Mouse (Mus musculus) liver, embryonic 12.5 days (tissue): ENCODE data around the gene Abat. TPM values are rescaled to one million over a fixed set of nuclear protein-coding genes. Genes with fewer than 3 reads are reported as not detected.

ENCODE experiments used
- ATAC-seq: fragments of 200-750 bp; cut with Nextera tagmentation; 2 replicates; pipeline ENCODE4 v1.8.0; 2017; ENCODE audit warnings: moderate number of reproducible peaks, mild to moderate bottlenecking, moderate library complexity
- H3K27ac ChIP-seq: fragments of 300-500 bp; sonication (generic); 2 replicates; pipeline ENCODE4 v1.5.1; 2016; ENCODE audit warnings: mild to moderate bottlenecking
- H3K27me3 ChIP-seq: fragments of 300-500 bp; sonication (generic); replicated peaks from 2 replicates; pipeline ENCODE4 v1.6.1; 2016; ENCODE audit warnings: mild to moderate bottlenecking, moderate library complexity
- H3K36me3 ChIP-seq: fragments of 300-500 bp; sonication (generic); 2 replicates; pipeline ENCODE4 v1.6.1; 2016; ENCODE audit warnings: mild to moderate bottlenecking, moderate library complexity
- H3K4me1 ChIP-seq: fragments of 300-500 bp; sonication (generic); 2 replicates; pipeline ENCODE4 v1.6.1; 2016
- H3K4me2 ChIP-seq: fragments of 300-500 bp; sonication (generic); 2 replicates; pipeline ENCODE4 v1.6.1; 2016; ENCODE audit warnings: mild to moderate bottlenecking, moderate library complexity
- H3K4me3 ChIP-seq: fragments of 300-500 bp; sonication (generic); 2 replicates; pipeline ENCODE4 v1.5.1; 2016; ENCODE audit warnings: mild to moderate bottlenecking, moderate library complexity
- H3K9ac ChIP-seq: fragments of 300-500 bp; sonication (generic); 2 replicates; pipeline ENCODE4 v1.6.1; 2016; ENCODE audit warnings: mild to moderate bottlenecking, moderate library complexity
- H3K9me3 ChIP-seq: fragments of 300-500 bp; sonication (generic); replicated peaks from 2 replicates; pipeline ENCODE4 v1.6.1; 2016; ENCODE audit warnings: mild to moderate bottlenecking, moderate library complexity
- WGBS: fragments of 180-500 bp; shearing (Covaris S2); methylation state at CpG from one replicate; pipeline ENCODE4 v1.1.7; 2016; ENCODE audit not compliant: insufficient replicate concordance; 5-methylcytosine and 5-hydroxymethylcytosine counted together
- polyA plus RNA-seq: library from polyadenylated mRNA; unstranded; fragments of >200 nt; fragmentation: Nextera tagmentation; extraction: Ambion mirVana; gene quantifications from 2 replicates; pipeline ENCODE4 v1.2.1, GENCODE M21; 2016

The Abat gene
- polyA plus RNA-seq, 1 experiment from 2014 or later, result 19.6 TPM

DNA sequence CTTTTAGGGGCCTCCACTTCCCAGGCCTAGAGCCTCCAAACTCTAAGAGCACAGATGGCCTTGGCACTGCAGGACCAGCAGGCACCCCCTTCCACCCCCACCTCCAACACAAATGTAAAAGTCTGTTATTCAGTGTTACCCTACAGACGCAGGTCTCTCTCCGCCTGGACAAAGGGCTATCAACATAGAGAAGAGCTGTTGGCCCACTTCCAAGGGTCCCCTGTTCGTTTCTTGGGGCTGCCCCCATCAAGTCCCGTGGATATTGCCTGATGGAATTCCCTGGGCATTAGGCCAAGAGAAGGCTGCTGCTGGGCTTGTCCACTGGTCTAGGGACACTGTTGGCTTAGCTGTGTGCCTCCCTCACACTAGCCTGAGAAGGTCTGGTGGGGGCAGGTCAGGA is 951 bp downstream of the Abat start:
- peaks cover 18% of the 10 kb centered on the region for H3K4me1 ChIP-seq
- no peak for ATAC-seq
- H3K4me2 ChIP-seq, result peak overlapping the region; percentile 61
- peak overlapping the region; percentile 51 for H3K4me3 ChIP-seq
- H3K36me3 ChIP-seq, result peaks cover 3% of the 10 kb centered on the region; the same call in 1 of the 2 replicates
- H3K27ac ChIP-seq, result no peak overlapping the region
- peaks cover 39% of the 10 kb centered on the region for H3K27me3 ChIP-seq
- H3K9ac ChIP-seq, result no peak overlapping the region
- no peaks in the 10 kb centered on the region for H3K9me3 ChIP-seq
- WGBS, result 43% methylated on average over 4 of the region's 4 CpGs

DNA sequence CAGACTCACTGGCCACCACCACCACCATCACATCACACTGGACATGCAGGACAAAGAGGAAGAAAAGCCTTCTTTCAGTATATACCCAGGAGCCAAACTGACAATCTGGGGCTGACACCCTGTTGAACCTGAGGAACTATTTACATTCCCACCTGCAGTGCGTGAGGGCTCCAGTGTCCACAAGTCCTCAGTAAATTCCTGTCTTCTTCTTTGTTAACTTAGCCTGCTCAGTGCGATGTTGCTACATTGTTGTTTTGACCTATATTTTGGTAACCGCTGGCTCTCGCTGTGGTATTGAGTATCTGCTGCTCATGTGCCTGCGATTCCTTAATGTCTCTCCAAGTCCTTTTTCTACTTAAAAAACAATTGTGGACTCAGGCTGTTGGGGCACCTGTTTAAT is 7.3 kb downstream of the Abat start:
- 73% methylated on average over 5 of the region's 5 CpGs for WGBS
- Histone ChIP-seq H3K9ac (no peak overlapping the region), H3K9me3 (no peaks in the 10 kb centered on the region), H3K4me1 (peaks cover 6% of the 10 kb centered on the region; the same call in 1 of the 2 replicates), H3K36me3 (peaks cover 3% of the 10 kb centered on the region; the same call in 1 of the 2 replicates), H3K27ac (no peak overlapping the region), H3K4me3 (no peak overlapping the region), H3K27me3 (no peaks in the 10 kb centered on the region; the same call in 1 of the 2 replicates), H3K4me2 (no peak overlapping the region)
- no peak for ATAC-seq

GRCm38 (mm10) chr16:8521322-8521721 is 8.1 kb downstream of the Abat start:
- no peak overlapping the region for H3K4me3 ChIP-seq
- H3K9ac ChIP-seq, result no peak overlapping the region
- H3K36me3 ChIP-seq, result peaks cover 3% of the 10 kb centered on the region; the same call in 1 of the 2 replicates
- no peak overlapping the region for H3K4me2 ChIP-seq
- 36% methylated on average over 4 of the region's 4 CpGs for WGBS
- H3K27me3 ChIP-seq, result no peaks in the 10 kb centered on the region; the same call in 1 of the 2 replicates
- no peak overlapping the region for H3K27ac ChIP-seq
- peaks cover 6% of the 10 kb centered on the region for H3K4me1 ChIP-seq
- ATAC-seq, result no peak
- H3K9me3 ChIP-seq, result no peaks in the 10 kb centered on the region

DNA sequence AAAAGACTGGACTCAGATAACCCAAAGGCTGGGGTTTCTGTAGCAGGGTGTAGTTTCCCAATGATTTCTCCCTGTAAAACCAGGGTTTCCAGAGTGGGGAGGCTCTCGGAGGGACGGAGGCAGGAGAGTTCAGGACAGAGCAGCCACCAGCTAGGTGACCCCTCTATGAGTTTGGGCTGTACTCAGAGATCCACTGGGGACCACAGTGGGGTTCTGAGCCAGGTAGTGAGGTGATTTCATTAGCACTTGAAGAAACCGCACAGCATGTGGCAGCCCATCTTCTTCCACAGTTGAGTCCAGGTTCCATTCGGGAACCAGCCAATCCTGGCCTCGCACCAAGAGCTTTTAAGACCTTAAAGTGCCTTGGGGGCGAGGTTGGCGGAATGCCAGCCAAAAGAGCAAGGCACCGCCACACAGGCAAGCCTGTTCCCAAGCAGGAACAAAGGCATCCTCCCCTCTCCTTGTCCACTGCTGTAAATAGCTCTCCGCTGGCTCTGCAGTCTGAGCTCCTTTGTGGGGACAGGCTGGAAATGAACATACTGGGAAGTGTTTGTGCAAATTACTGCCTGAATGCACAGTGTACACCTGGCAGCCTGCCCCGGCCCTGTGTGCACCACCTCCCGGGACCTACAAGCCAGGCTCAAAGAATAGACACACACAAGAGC is 10.4 kb downstream of the Abat start:
- ATAC-seq, result no peak
- Histone ChIP-seq H3K4me2 (no peak overlapping the region), H3K9ac (no peak overlapping the region), H3K27ac (no peak overlapping the region), H3K27me3 (no peaks in the 10 kb centered on the region; the same call in 1 of the 2 replicates), H3K9me3 (no peaks in the 10 kb centered on the region), H3K4me3 (no peak overlapping the region), H3K4me1 (peaks cover 6% of the 10 kb centered on the region), H3K36me3 (no peaks in the 10 kb centered on the region)
- 49% methylated on average over 11 of the region's 11 CpGs for whole genome bisulfite sequencing

GRCm38 (mm10) chr16:8524163-8524847 is 11.1 kb downstream of the Abat start:
- no peak overlapping the region for H3K4me3 ChIP-seq
- peaks cover 6% of the 10 kb centered on the region for H3K4me1 ChIP-seq
- no peaks in the 10 kb centered on the region for H3K36me3 ChIP-seq
- H3K4me2 ChIP-seq, result no peak overlapping the region
- 66% methylated on average over 16 of the region's 16 CpGs for WGBS
- no peaks in the 10 kb centered on the region for H3K9me3 ChIP-seq
- no peak for ATAC-seq
- no peaks in the 10 kb centered on the region; the same call in 1 of the 2 replicates for H3K27me3 ChIP-seq
- H3K9ac ChIP-seq, result no peak overlapping the region
- H3K27ac ChIP-seq, result no peak overlapping the region

- Histone ChIP-seq H3K36me3 (no peaks in the 10 kb centered on the region), H3K27me3 (no peaks in the 10 kb centered on the region; the same call in 1 of the 2 replicates), H3K4me2 (no peak overlapping the region), H3K4me3 (no peak overlapping the region), H3K9ac (no peak overlapping the region), H3K9me3 (no peaks in the 10 kb centered on the region), H3K27ac (no peak overlapping the region), H3K4me1 (peaks cover 6% of the 10 kb centered on the region)
- WGBS, result 51% methylated on average over 3 of the region's 3 CpGs
- no peak for ATAC-seq
These were observed 12.1 kb downstream of the Abat start for GRCm38 (mm10) chr16:8525293-8525692.

DNA sequence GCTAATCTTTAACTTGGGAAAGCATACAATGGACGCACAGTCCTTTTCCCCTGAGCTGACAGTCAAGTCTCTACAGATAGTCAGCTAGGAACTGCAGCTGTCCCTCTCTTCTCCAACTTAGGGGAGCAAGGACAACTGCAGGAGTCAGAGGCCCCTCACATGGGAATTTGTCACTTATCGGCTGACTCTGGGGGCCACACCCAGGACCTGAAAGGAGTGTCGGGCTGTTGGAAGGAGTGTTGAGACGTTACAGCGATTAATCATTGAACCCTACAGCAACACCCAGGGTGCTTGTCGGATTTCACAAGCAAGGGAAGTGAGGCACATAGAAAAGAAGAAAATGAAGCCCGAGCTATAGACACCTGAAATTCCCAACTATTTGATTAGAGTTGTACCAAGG is 12.6 kb downstream of the Abat start:
- Histone ChIP-seq H3K27me3 (no peaks in the 10 kb centered on the region; the same call in 1 of the 2 replicates), H3K36me3 (no peaks in the 10 kb centered on the region), H3K4me3 (no peak overlapping the region), H3K4me2 (no peak overlapping the region), H3K9ac (no peak overlapping the region), H3K4me1 (peaks cover 6% of the 10 kb centered on the region), H3K9me3 (no peaks in the 10 kb centered on the region), H3K27ac (no peak overlapping the region)
- 44% methylated on average over 7 of the region's 7 CpGs for WGBS
- ATAC-seq, result no peak

- no peaks in the 10 kb centered on the region for H3K9me3 ChIP-seq
- no peak for ATAC-seq
- no peaks in the 10 kb centered on the region for H3K27me3 ChIP-seq
- WGBS, result 74% methylated on average over 1 of the region's 1 CpGs
- no peak overlapping the region for H3K9ac ChIP-seq
- H3K27ac ChIP-seq, result no peak overlapping the region
- H3K4me2 ChIP-seq, result no peak overlapping the region
- H3K36me3 ChIP-seq, result no peaks in the 10 kb centered on the region
- no peaks in the 10 kb centered on the region; the same call in none of the 2 replicates for H3K4me1 ChIP-seq
- no peak overlapping the region for H3K4me3 ChIP-seq
These were observed 16.2 kb downstream of the Abat start for GRCm38 (mm10) chr16:8529389-8529788.

- Histone ChIP-seq H3K4me1 (no peaks in the 10 kb centered on the region; the same call in none of the 2 replicates), H3K27me3 (no peaks in the 10 kb centered on the region), H3K4me3 (no peak overlapping the region), H3K9me3 (no peaks in the 10 kb centered on the region), H3K4me2 (no peak overlapping the region), H3K36me3 (no peaks in the 10 kb centered on the region), H3K9ac (no peak overlapping the region), H3K27ac (no peak overlapping the region)
- WGBS, result 47% methylated on average over 14 of the region's 14 CpGs
- ATAC-seq, result peak; percentile 47
These were observed 16.8 kb downstream of the Abat start for GRCm38 (mm10) chr16:8530018-8530417.

- no peak overlapping the region for H3K9ac ChIP-seq
- H3K4me3 ChIP-seq, result no peak overlapping the region
- 66% methylated on average over 9 of the region's 9 CpGs for WGBS
- H3K36me3 ChIP-seq, result no peaks in the 10 kb centered on the region
- H3K4me2 ChIP-seq, result no peak overlapping the region
- H3K27ac ChIP-seq, result no peak overlapping the region
- H3K27me3 ChIP-seq, result no peaks in the 10 kb centered on the region
- H3K4me1 ChIP-seq, result no peaks in the 10 kb centered on the region
- no peaks in the 10 kb centered on the region for H3K9me3 ChIP-seq
- no peak for ATAC-seq
These were observed 19.2 kb downstream of the Abat start for GRCm38 (mm10) chr16:8532461-8532860.

DNA sequence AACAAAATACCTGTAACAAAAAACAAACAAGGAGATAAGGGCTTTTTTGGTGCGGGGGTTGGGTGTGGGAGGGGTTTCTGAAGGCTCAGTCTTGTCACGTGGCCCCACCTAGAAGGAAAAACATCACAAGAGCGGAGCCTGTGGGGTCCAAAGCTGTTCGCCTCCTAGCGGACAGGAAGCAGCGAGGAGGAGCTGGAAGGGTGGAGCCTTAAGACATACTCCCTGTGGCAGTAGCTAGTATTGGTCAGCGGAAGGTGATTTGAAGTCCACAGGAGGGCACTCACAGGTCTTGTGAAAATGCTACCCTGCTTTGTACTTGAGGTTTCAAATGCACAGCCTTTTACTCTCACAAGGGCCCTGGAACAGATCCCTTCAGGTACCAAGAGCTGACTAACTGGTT is 19.7 kb downstream of the Abat start:
- Histone ChIP-seq H3K4me1 (no peaks in the 10 kb centered on the region), H3K4me2 (no peak overlapping the region), H3K27ac (no peak overlapping the region), H3K4me3 (no peak overlapping the region), H3K36me3 (no peaks in the 10 kb centered on the region), H3K9me3 (no peaks in the 10 kb centered on the region), H3K27me3 (no peaks in the 10 kb centered on the region), H3K9ac (no peak overlapping the region)
- no peak for ATAC-seq
- 35% methylated on average over 7 of the region's 7 CpGs for WGBS

DNA sequence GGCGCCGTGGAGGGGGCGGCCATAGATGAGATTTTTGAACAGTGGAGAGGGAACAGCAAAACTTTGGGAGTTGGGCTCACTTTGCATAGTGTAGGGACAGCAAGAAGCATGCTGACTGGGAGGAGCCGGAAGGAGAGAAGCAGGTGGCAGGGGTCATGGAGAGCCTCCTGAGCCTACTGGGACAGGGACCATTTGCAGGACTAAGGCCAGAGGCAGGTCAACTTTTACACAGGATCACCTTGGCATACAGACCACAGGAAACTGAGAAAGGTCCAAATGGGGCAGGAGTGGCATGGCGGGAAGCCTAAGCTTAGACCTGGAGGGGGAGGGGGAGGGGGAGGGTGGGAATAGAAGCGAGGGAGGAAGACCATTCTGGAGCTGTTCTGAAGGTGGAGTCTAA is 20.2 kb downstream of the Abat start:
- 73% methylated on average over 6 of the region's 6 CpGs for WGBS
- Histone ChIP-seq H3K4me1 (no peaks in the 10 kb centered on the region), H3K27ac (no peak overlapping the region), H3K4me3 (no peak overlapping the region), H3K36me3 (no peaks in the 10 kb centered on the region), H3K9me3 (no peaks in the 10 kb centered on the region), H3K27me3 (no peaks in the 10 kb centered on the region), H3K4me2 (no peak overlapping the region), H3K9ac (no peak overlapping the region)
- ATAC-seq, result no peak
